Mouse (Mus musculus): Measurements from ENCODE around the gene A1bg. TPM values are rescaled to one million over a fixed set of nuclear protein-coding genes. Genes with fewer than 3 reads are reported as not detected.

Gene A1bg
- polyA plus RNA-seq, 1 experiment, result not detected

DNA sequence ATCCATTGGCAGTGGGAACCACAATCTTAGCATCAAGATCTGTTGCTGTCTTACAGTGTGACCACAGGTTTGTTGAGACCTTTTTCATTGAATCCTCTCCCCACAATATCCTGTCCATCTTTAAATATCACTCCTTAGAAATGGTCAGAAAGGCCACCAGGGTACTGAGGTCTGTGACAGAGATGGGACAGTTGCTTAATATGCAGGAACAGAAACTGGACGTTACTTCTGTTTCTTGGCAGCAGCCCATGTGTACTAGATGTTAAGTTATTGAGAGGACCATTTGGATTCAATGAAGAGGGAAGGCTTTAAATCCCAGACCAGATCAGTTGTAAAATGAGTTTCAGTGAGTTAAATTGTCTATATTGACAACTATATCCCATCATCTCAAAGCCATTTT is 67.7 kb downstream of the A1bg start:
- no peak for TF ChIP-seq CTCF (IDR thresholded peaks at IDR 0.05; ENCODE audit: borderline replicate concordance, extremely low read depth, insufficient read depth, insufficient read length)
- TF ChIP-seq POLR2A (IDR thresholded peaks at IDR 0.05; ENCODE audit: borderline replicate concordance, extremely low read depth, insufficient read depth, insufficient read length, poor library complexity, severe bottlenecking), result no peak
- no peak for DNase-seq (ENCODE audit: low read depth)

DNA sequence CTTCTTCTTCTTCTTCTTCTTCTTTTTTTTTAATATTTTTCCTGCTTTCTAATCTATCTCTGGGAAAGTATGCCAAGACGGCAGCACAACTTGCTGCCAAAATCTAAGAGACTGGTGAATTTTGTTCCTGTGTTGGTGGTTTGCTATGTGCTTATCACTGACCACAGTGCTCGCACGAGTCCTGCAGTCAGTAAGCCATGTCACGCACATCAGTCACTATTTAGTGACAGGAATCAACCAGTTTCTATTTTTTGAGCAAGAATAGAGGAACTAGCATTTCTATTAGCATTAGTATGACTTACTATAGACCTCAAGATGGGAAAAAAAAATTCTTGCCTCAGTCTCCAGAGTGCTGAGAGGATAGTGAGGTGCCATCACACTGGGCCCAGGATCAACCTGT is 68.7 kb downstream of the A1bg start:
- DNase-seq (ENCODE audit: low read depth), result no peak
- TF ChIP-seq POLR2A (IDR thresholded peaks at IDR 0.05; ENCODE audit: borderline replicate concordance, extremely low read depth, insufficient read depth, insufficient read length, poor library complexity, severe bottlenecking) (no peak), CTCF (IDR thresholded peaks at IDR 0.05; ENCODE audit: borderline replicate concordance, extremely low read depth, insufficient read depth, insufficient read length) (no peak)

DNA sequence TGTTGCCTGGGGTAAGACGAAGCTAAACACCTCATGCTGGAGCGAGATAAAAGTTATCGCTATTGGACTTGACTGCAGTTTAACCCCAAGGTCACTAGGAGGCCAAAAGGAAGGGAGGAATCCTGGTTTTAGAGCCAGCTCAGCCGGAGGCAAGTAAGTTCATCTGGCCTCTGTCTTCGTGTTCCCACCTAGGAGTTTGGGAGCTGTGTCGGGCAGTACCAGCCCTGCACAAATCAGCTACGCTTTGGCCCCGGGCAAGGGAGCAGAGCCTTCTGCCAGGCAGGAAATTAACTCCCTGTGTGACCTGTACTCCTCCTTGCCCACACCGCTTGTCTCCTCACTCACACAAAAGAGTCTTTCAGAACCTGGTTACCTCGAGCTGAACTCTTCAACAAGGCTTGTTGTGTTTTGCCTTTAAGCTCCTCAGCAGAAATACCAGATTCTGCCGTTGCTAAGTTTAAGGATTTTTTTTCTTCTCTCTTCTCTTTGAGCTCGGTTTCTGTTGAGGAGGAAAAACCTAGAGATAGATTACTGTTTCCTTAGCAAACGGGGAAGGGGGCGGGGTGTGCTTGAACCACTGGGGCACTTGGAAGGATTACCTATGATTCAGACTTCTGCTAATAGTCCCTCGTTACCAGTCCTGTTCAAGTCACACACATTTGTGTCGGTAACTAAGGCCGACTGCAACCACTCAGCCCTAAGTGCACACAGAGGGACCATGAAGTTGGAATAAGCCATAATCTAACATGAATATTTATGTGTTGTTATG is 69.4 kb downstream of the A1bg start, which contains the start of gene Fam84b:
Fam84b (minus strand) TSS at position 548 of the 769 bp plus-strand sequence.
- DNase-seq (ENCODE audit: low read depth), result peak; percentile 56
- no peak for TF ChIP-seq POLR2A (IDR thresholded peaks at IDR 0.05; ENCODE audit: borderline replicate concordance, extremely low read depth, insufficient read depth, insufficient read length, poor library complexity, severe bottlenecking)
- TF ChIP-seq CTCF (IDR thresholded peaks at IDR 0.05; ENCODE audit: borderline replicate concordance, extremely low read depth, insufficient read depth, insufficient read length), result no peak

DNA sequence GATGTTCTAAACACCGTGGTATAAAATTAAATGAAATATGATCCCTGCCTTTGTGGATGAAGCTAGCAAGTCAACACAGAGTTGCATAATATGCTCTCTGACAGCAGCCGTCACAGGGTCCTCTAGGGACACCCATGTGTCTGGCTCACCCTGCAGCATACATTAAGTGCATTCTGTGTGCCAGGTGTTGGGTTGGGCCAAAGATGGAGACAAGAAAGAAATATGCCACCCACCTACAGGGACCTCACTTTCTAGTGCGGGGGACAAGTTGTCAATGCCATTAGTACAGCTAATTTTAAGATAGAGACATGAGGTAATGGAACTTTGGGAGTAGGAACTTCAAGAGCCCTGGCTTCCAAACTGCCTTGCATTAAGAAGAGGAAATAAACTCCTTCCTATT is 74.2 kb downstream of the A1bg start:
- no peak for DNase-seq (ENCODE audit: low read depth)
- TF ChIP-seq CTCF (IDR thresholded peaks at IDR 0.05; ENCODE audit: borderline replicate concordance, extremely low read depth, insufficient read depth, insufficient read length), result no peak
- no peak for TF ChIP-seq POLR2A (IDR thresholded peaks at IDR 0.05; ENCODE audit: borderline replicate concordance, extremely low read depth, insufficient read depth, insufficient read length, poor library complexity, severe bottlenecking)

Other genes with a start within 250 kb of the A1bg start
- gene Fam84b, start 69.2 kb downstream of the A1bg start, polyA plus RNA-seq (2012; rRNA removed), result 8.1 and 11.7 TPM in 2 replicates